Mouse (Mus musculus): Measurements from ENCODE around the gene Hsd17b2. TPM values are rescaled to one million over a fixed set of nuclear protein-coding genes. Genes with fewer than 3 reads are reported as not detected.

The Hsd17b2 gene
- polyA plus RNA-seq, 1 experiment: 1.1 TPM

DNA sequence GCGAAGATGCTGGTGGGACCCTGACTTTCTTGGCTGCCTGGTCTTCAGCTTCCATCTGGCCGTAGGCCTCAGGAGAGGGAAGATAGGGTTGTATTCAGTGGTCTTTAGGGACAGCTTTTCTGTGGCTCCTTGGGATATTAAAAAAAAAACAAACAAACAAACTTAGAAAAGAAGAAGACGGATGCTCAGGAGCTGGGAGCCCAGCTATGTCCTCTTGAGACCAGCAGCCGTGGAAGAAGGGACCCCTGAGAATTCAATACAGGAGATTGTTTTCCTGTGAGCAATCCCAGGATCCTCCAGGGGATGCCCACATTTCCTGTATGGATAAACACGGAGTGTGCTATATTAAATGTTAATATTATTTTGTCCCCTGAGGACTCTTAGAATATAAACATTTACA is 26.5 kb upstream of the Hsd17b2 start:
- WGBS: 80% methylated on average over 5 of the region's 5 CpGs
- TF ChIP-seq CTCF (IDR thresholded peaks at IDR 0.05; ENCODE audit: control insufficient read depth, insufficient read depth, low read length) (no peak), POLR2A (IDR thresholded peaks at IDR 0.05; ENCODE audit: borderline replicate concordance, control insufficient read depth, low read depth, low read length) (no peak)
- no peak overlapping the region for H3K4me3 ChIP-seq (replicated peaks; ENCODE audit: control insufficient read depth, low read depth, low read length)
- H3K4me1 ChIP-seq (ENCODE audit: control insufficient read depth, insufficient read depth, low read length): no peaks in the 10 kb centered on the region
- no peak overlapping the region for H3K27ac ChIP-seq (ENCODE audit: control insufficient read depth, insufficient read depth, low read depth, low read length, poor library complexity)

DNA sequence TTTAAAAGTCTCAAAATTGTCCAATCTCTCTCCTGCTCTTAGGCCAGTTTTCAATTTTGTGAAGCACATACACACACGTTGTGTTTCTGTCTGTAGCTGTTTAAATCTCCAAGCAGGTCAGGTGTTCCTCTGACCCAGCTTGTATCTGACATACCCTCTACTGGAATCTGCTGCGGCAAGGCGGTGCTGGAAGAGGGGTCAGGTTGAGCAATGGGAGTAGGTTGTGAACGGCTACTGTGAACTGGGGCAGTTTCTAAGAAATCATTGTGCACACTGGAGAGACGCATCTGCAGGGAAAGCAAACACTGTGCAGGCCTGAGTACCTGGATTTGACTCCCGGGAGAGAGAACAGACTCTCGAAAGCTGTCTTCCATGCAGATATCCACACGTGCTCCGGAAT is 25.2 kb upstream of the Hsd17b2 start:
- TF ChIP-seq CTCF (IDR thresholded peaks at IDR 0.05; ENCODE audit: control insufficient read depth, insufficient read depth, low read length): no peak
- no peak for TF ChIP-seq POLR2A (IDR thresholded peaks at IDR 0.05; ENCODE audit: borderline replicate concordance, control insufficient read depth, low read depth, low read length)
- H3K27ac ChIP-seq (ENCODE audit: control insufficient read depth, insufficient read depth, low read depth, low read length, poor library complexity): no peak overlapping the region
- H3K4me1 ChIP-seq (ENCODE audit: control insufficient read depth, insufficient read depth, low read length): no peaks in the 10 kb centered on the region
- WGBS: 76% methylated on average over 9 of the region's 9 CpGs
- H3K4me3 ChIP-seq (replicated peaks; ENCODE audit: control insufficient read depth, low read depth, low read length): no peak overlapping the region

DNA sequence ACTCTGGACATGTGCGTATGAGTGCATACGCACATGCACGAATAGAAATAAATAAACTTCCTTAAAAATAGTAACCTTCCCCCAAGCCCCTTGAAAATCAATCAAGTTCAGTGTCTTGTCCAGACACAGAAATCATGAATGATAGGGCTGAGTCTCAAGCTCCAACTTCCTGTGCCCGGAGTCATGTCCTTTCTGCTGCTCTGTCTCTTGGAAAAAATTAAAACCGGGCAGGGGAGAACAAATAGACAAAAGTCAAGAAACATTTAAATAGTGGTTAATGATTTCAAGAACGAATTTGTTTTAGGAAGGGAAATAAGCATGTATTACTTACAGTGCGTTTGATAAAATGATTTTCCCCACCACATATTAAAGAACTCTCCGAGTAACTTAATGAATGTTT is 24.7 kb upstream of the Hsd17b2 start:
- no peak overlapping the region for H3K4me3 ChIP-seq (replicated peaks; ENCODE audit: control insufficient read depth, low read depth, low read length)
- WGBS: 76% methylated on average over 8 of the region's 8 CpGs
- H3K27ac ChIP-seq (ENCODE audit: control insufficient read depth, insufficient read depth, low read depth, low read length, poor library complexity): no peak overlapping the region
- TF ChIP-seq CTCF (IDR thresholded peaks at IDR 0.05; ENCODE audit: control insufficient read depth, insufficient read depth, low read length) (no peak), POLR2A (IDR thresholded peaks at IDR 0.05; ENCODE audit: borderline replicate concordance, control insufficient read depth, low read depth, low read length) (no peak)
- H3K4me1 ChIP-seq (ENCODE audit: control insufficient read depth, insufficient read depth, low read length): no peaks in the 10 kb centered on the region

DNA sequence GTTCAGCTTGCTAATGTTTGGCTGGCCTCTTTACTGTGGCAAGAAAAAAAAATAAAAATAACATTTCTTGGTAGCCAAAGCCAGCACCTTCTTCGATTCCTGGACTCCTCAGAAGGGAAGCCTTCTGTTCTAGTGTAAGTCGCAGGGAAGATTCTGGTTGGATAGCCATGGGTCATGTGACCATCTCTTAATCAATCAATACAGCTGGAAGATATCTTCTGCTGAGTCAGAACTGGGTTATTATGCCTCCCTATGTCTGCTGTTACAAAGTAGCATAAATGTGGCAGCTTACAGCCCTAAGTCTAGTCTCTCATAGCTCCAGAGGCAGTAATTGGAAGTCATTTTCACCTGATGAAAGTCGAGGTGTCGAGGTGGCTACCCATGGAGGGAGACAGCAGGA is 23.1 kb upstream of the Hsd17b2 start:
- TF ChIP-seq POLR2A (IDR thresholded peaks at IDR 0.05; ENCODE audit: borderline replicate concordance, control insufficient read depth, low read depth, low read length) (no peak), CTCF (IDR thresholded peaks at IDR 0.05; ENCODE audit: control insufficient read depth, insufficient read depth, low read length) (no peak)
- WGBS: 75% methylated on average over 4 of the region's 4 CpGs
- no peak overlapping the region for H3K27ac ChIP-seq (ENCODE audit: control insufficient read depth, insufficient read depth, low read depth, low read length, poor library complexity)
- H3K4me1 ChIP-seq (ENCODE audit: control insufficient read depth, insufficient read depth, low read length): no peaks in the 10 kb centered on the region; the same call in 1 of the 2 replicates
- no peak overlapping the region for H3K4me3 ChIP-seq (replicated peaks; ENCODE audit: control insufficient read depth, low read depth, low read length)

DNA sequence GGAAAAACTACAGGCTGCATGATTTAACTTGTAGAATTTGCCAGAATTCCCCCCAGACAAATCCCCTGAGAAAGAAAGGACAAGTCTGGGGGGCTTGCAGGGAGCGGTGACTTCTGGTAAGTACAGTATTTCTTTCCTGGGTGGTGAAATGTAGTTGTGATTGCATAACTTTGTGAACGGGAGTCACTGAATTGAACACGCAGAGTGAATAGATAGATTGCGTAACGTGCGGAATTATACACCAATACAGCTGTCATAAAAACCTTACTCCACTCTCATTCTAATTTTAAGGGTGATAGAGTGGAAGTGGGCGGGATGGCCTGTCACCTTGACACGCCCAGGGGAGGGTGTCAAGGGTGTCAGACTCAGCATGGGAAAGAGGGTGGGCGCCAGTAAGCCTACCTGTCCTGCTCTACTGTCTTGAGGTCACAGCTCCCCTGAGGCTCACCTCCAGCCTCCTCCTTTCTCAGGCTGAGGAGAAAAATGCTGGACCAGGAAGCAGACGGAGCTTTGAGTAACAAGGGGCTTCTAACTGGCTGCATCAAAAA is 17.7 kb upstream of the Hsd17b2 start:
- Histone ChIP-seq H3K27ac (ENCODE audit: control insufficient read depth, insufficient read depth, low read depth, low read length, poor library complexity) (no peak overlapping the region), H3K4me3 (replicated peaks; ENCODE audit: control insufficient read depth, low read depth, low read length) (no peak overlapping the region), H3K4me1 (ENCODE audit: control insufficient read depth, insufficient read depth, low read length) (peaks cover 1% of the 10 kb centered on the region; the same call in 1 of the 2 replicates)
- 45% methylated on average over 10 of the region's 10 CpGs for WGBS
- no peak for TF ChIP-seq POLR2A (IDR thresholded peaks at IDR 0.05; ENCODE audit: borderline replicate concordance, control insufficient read depth, low read depth, low read length)
- TF ChIP-seq CTCF (IDR thresholded peaks at IDR 0.05; ENCODE audit: control insufficient read depth, insufficient read depth, low read length): no peak

DNA sequence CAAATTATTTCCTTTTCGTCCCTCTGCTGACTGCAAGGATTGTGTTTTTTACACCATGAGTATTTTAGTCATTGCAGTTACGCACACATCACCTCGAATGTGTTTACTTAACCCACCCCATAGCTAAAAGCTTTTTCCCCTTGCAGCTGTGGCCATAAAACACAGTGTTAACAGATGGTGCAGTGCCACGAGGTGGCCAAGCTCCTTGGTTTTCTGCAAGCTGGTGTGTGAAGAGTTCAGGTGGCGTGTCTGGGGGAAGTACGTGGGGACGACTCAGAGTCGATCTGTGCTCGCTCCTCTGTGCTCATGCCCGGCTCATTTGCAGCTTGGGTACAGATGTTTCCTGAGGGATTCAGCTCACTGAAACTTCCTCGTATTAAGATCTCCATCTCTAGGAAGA is 17.2 kb upstream of the Hsd17b2 start:
- Histone ChIP-seq H3K27ac (ENCODE audit: control insufficient read depth, insufficient read depth, low read depth, low read length, poor library complexity) (no peak overlapping the region), H3K4me1 (ENCODE audit: control insufficient read depth, insufficient read depth, low read length) (peaks cover 1% of the 10 kb centered on the region; the same call in 1 of the 2 replicates), H3K4me3 (replicated peaks; ENCODE audit: control insufficient read depth, low read depth, low read length) (no peak overlapping the region)
- WGBS: 8% methylated on average over 11 of the region's 11 CpGs
- TF ChIP-seq CTCF (IDR thresholded peaks at IDR 0.05; ENCODE audit: control insufficient read depth, insufficient read depth, low read length): no peak
- TF ChIP-seq POLR2A (IDR thresholded peaks at IDR 0.05; ENCODE audit: borderline replicate concordance, control insufficient read depth, low read depth, low read length): no peak

DNA sequence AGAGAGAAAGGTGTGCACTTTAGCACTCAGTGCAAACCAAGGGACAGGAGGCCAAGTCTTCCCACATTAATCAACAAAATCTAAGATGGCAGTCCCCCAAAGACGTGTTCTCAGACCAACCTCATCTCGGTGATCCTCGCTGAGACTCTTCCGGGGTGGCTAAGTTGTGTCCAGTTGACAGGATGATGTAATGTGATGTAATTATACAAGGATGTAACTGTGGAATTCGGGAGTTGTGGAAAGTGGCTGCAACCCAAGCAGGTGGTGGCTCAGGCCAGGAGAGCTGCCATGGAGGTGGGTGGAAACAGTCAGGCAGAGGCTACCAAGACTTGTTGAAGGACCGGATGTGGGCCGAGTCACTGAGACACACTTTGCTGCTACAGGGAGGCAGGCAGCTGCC is 13.8 kb upstream of the Hsd17b2 start:
- no peak overlapping the region for H3K4me3 ChIP-seq (replicated peaks; ENCODE audit: control insufficient read depth, low read depth, low read length)
- H3K27ac ChIP-seq (ENCODE audit: control insufficient read depth, insufficient read depth, low read depth, low read length, poor library complexity): no peak overlapping the region
- TF ChIP-seq CTCF (IDR thresholded peaks at IDR 0.05; ENCODE audit: control insufficient read depth, insufficient read depth, low read length) (no peak), POLR2A (IDR thresholded peaks at IDR 0.05; ENCODE audit: borderline replicate concordance, control insufficient read depth, low read depth, low read length) (no peak)
- 80% methylated on average over 7 of the region's 7 CpGs for whole genome bisulfite sequencing
- peaks cover 1% of the 10 kb centered on the region; the same call in 1 of the 2 replicates for H3K4me1 ChIP-seq (ENCODE audit: control insufficient read depth, insufficient read depth, low read length)

DNA sequence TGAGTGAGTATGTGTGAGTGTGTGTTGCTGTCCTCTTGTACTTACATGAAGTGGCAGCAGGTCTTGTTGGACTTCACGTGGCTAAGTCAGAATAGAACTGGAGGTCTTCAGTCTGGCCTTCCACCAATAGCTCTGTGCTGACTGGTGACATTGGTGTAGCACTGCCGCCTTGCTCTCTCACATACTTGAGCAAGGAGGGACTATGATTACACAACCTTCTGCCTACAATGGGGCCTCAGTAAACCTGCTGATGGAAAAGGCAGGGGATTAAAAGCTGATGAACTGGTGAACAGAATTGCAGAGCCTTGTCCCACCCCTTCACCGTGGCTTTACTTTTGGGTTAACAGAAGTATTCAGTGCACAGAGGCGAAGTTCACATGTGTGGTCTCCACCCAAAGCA is 9.6 kb upstream of the Hsd17b2 start:
- H3K4me1 ChIP-seq (ENCODE audit: control insufficient read depth, insufficient read depth, low read length): no peaks in the 10 kb centered on the region; the same call in 1 of the 2 replicates
- H3K27ac ChIP-seq (ENCODE audit: control insufficient read depth, insufficient read depth, low read depth, low read length, poor library complexity): no peak overlapping the region
- no peak overlapping the region for H3K4me3 ChIP-seq (replicated peaks; ENCODE audit: control insufficient read depth, low read depth, low read length)
- WGBS: 65% methylated on average over 4 of the region's 4 CpGs
- TF ChIP-seq CTCF (IDR thresholded peaks at IDR 0.05; ENCODE audit: control insufficient read depth, insufficient read depth, low read length) (no peak), POLR2A (IDR thresholded peaks at IDR 0.05; ENCODE audit: borderline replicate concordance, control insufficient read depth, low read depth, low read length) (no peak)

DNA sequence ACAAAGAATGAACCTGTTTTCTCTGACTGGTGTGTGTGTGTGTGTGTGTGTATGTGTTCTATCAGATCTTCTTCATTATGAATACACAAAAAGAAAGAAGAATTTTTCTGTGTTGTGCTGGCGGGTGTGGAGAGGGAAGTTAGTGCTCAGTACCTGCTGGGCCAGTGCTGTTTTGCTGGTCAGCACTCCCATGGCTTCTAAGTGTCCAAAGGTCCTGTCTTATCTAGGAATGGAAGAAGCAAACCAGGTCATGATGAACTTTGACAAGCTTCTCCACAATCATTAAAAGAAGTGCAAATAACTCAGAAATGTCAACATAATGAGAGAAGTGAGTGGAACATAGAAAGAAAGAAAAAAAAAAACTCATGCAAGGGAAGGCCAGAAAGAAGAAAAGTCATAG is 6.1 kb upstream of the Hsd17b2 start:
- Histone ChIP-seq H3K27ac (ENCODE audit: control insufficient read depth, insufficient read depth, low read depth, low read length, poor library complexity) (no peak overlapping the region), H3K4me1 (ENCODE audit: control insufficient read depth, insufficient read depth, low read length) (no peaks in the 10 kb centered on the region; the same call in 1 of the 2 replicates), H3K4me3 (replicated peaks; ENCODE audit: control insufficient read depth, low read depth, low read length) (no peak overlapping the region)
- no peak for TF ChIP-seq POLR2A (IDR thresholded peaks at IDR 0.05; ENCODE audit: borderline replicate concordance, control insufficient read depth, low read depth, low read length)
- TF ChIP-seq CTCF (IDR thresholded peaks at IDR 0.05; ENCODE audit: control insufficient read depth, insufficient read depth, low read length): no peak
- 72% methylated on average over 1 of the region's 1 CpGs for WGBS

All from bone marrow, adult 2 months (tissue).